Mouse (Mus musculus) R1 (cell line): Measurements from ENCODE around the gene Spon2.

Experiments used
- DNase-seq: peaks from one replicate; pipeline ENCODE4 v3.0.0-alpha.2; 2018; ENCODE audit warnings: low read depth, low spot score

Gene Spon2

DNA sequence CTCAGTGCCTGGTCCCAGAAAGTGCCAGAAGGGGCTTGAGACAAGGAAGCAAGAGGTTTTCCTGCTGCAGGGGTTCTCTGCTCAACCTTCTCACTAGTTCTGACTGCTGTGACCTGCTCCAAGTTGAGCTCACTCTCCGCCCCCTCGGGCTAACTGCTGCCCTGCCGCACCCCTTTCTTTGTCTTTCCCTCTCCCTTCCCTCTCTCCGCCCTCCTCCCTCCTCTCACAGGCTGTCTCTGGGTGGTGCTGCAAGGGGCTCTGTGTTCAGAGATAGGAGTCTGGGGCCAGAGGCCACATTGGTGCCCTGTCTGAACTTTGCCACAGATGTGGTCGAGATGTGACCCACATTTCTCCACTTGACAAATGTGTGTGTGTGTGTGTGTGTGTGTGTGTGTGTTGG, at the start of gene Spon2:
Gene Spon2, minus strand, starts transcription at position 375 of the 400 bp plus-strand sequence.
- DNase-seq, result peak; percentile 54

DNA sequence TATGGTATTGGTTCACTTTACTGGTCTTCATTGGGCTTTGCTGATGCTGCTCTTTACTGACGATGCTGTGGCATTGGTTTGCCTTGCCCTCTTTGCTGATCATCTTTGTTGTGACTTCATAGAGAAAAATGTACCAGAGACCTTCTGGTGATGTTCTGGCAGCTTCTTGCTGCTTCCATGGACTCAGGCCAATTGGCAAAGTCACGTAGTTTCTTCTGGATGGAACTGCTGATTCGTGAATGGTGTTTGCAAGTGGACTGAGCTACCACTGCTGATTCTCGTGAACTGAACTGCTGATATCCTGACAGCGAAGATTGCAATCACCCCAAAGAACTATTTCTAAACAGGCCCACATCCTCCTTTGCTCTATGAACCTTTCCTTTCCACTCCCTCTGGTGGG, 36.2 kb upstream of the Spon2 start:
- no peak for DNase-seq

DNA sequence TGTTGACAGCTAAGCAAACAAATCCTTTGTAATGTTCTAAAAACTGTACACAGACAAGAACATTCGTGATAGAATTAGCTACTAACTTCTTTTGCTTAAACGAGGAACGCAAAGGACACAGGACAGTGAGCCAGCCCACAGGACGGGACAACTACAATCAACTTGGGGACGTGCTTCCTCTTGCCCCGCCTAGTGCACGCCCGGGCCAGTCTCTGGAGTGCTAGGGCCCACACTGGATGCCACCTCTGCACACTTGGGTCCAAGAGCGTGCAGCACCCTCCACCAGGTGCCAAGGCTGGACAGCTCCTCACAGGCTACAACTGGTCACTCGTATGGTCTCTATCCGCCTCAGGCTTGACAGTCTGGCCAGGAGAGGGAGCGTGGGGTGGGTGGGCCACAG, 29.9 kb upstream of the Spon2 start:
- DNase-seq, result no peak

DNA sequence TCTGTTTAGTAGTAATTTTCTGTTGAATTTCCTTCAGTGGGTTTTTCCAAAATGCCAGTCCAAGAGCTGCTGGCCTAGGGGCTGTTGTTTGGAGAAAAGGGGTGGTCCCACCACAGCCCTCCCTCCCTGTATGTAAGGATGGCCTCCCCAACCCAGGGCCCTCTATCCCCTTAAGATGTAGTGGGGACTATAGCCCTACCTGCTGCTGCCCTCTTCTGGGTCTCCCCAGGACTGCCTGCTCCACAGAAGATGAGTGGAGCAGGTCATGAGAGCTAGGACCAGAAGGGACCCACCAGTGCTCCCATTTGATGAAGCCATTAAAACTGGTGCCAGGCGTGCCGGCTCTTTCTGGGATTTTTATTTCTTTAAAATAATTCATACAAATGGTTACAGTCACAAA, 29.1 kb upstream of the Spon2 start:
- no peak for DNase-seq

DNA sequence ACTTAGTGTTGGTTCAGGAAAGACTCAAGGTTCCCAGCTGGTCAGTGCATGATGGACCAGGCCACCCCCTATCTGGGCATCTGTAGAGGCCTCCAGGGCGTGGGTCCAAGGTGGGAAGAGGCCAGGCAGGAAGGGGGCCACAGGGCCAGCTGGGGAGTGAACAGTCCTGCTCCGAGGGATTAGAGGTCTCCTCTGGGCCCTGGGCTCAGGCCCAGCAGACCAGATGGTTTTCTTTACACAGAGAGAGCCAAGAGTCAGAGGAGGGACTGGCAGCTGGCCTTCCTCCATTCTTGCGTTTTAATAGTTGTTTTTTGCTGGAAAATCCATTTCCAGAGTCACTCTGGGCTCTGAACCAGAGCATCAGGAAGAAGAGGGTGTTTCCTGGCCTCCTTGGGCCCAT, 27.4 kb upstream of the Spon2 start:
- no peak for DNase-seq

DNA sequence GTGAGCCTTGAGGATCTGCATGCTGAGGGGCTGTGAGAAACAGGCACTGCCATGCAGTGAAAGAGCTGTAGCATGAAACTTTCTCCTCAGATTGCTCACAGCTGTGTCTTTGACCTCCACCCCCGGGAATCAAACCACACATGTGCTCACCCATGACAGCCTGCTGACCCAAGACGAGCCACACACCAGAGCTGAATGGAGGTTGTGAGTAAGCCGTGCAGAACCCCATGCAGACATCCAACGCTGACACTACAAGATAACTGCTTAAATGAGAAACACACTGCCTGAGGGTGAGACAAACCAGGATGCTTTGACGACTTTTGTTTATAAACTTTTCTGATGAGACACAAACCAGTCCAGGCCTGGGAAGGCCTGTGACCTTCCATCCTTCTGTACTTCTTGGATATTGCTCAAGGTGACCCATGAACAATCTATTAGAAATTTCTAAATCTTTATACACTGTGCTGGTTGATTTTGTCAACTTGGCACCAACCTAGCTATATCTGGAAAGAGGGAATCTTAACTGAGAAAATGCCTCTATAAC, 26.2 kb upstream of the Spon2 start:
- no peak for DNase-seq

DNA sequence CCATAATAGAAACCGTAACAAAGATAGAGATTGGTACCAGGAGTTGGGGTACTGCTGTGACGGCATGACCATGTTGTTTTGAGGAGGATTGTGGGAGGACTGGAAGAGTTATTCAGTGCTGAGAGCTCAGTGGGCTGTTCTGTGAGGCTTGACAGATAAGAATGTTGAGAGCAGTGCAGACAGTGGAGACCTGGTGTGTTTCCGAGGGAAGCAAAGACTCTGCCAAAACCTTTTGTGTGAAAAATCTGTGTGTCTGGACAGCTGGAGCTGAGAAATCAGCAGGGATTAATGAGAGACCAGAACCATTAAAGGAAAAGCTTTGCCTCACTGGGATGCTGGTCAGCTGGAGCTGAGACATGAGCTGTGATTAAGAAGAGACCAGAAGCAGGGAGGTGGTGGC, 21.7 kb upstream of the Spon2 start:
- DNase-seq, result no peak

DNA sequence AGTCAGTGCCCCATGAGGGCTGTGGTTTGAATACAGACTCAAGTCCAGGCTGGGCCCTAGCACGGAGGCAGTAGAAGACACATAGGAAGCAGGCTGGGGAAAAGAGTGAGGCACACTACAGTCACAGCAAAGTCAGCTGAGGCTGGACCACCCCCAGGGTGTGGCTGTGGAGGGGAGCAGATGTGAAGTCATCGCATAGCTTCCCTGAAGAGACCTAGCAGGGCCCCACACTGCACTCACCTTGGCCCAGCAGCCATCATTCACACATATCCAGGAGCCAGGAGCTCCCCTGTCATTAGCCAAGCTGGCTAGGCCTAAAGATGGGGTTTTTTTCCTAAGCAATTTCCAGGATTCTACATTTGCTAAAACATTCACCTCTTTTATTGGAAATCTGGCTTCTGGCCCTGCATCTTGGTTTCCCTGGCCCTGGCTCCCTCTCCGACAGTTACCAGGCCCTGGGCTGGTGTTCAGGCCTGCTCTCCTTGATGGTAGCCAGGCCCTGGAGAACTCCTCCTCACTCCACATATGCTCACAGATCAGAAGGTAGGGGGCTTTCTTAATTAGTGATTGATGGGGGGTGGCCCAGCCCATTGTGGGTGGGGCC, 21.0 kb upstream of the Spon2 start:
- no peak for DNase-seq

DNA sequence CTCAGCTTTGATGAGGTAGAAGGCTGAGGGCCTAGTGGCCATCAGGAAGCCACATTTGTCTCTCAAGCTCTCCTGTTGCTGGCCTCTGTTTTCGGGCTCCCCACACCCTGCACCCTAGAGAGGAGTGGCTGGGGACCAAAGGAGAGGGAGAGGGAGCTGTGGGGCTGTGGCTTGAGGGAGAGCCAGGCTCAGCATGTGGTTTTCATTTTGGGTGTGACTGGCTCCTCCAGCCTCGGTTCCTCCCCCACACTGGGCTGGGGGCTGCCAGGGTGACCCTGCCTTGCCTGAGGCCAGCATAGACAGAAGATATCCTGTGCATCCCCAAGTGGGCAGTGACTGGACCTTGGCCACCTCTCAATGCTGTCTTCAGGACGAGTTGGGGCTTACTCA, 20.0 kb upstream of the Spon2 start:
- no peak for DNase-seq

DNA sequence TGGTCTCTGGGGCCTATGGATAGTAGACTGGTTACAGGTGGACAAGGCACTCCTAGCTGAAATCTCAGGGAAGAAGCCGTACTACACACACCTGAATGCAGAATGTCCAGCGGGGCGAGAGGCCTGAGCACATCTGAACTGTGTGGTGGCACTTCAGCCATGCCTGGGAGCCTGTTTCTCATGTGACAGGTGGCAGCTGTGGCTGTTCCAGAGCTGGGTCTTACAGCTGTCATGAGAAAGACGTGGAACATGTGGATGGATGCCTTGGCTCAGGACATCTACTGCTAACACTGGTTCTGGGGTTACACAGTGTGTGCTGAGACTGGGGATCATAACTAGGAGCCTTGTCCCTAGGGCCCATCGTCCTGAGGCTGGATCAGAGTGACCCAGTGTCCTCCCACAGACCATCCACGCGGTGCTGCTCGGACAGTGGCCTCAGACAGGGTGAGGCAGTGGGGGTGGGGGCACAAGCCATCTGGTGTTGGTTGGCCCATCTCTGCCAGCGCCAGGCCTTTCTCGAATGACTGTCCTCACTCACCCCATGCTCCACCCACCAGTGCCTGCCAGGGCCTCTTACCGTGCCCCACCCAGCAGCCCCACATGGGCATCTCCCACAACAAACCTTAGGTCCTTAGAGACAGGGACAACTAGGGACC, 19.5 kb upstream of the Spon2 start:
- no peak for DNase-seq

DNA sequence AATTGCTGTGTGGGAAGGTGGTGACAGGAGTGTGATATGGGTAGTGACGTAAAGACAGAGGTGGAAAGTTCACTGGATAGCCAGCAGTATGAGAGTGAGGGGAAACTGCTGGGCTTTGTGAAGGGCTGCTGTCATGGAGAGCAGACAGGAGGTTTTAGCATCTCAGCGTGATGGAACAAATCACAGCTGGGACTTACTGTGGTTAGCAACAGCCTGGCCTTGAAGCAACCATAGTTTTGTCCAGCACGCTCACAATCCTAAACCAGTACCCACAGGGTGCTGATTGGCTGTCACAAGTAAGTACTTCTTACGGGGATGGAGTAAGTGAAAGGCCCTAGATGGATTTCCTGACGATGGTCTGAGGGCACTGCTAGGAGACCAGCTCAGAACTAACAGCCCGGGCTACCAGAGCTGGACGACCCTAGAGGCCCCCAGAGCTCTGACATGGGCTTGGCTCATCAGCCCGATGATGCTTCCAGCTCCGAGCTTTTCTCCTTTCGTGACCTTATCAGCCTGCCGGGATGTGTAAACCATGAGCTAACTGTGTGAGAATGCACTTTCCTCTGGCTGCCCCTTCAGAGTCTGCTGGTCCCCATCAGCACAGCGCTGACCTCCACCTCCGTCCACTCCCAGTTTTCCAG, 16.3 kb upstream of the Spon2 start:
- DNase-seq, result no peak

DNA sequence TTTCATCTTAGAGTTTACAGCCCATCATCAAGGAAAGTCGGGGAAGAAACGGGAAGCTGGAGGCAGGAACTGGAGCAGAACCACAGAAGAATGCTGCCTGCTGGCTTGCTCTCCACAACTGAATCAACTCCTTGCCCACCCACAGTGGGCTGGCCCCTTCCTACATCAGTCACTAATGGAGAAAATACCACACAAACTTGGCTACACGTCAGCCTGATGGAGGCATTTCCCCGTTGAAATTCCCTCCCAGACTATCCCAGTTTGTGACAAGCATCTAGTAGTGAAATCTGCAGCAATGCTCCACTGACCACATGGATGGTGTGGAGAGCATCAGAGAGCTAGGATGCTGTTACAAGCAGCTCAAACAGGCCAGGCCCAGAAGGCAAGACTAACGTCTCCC, 14.5 kb upstream of the Spon2 start:
- DNase-seq, result no peak

DNA sequence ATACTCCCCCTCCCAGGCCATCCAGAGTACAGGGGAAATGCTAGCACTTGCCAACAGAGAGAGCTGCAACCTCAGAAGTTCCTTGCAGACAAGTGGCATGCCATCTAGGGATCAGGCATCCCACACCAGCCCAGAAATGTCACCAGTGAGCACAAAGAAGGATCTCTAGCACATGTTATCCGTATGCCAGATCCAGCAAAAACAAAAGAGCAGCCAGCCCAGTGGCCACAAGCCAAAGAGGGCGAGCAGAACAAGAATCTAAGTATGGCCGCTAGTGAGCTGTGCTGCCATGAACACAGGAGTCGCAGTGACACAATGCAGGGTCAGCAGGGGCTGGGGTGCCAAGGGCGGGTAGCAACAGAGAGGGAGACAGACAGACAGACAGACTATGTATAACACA, 12.0 kb upstream of the Spon2 start:
- no peak for DNase-seq

DNA sequence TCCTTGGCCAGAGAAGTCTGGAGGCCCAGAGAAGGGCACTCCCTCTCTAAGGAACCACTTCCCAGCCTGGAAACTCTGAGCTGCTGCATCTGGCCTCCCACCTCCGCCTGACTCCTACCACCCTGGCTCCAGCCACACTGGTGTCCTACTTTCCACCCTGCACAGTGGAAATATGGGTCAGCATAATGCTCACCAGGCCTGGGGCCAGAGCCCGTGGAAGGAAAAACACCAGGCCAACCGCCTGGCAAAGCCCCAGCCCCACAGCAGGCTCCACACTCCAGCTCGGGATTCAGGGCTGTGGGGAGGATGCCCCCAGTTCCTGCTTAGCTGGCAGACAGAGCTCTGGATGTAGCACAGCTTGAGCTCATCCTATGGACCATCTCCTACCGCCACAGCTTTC, 10.2 kb upstream of the Spon2 start:
- no peak for DNase-seq

DNA sequence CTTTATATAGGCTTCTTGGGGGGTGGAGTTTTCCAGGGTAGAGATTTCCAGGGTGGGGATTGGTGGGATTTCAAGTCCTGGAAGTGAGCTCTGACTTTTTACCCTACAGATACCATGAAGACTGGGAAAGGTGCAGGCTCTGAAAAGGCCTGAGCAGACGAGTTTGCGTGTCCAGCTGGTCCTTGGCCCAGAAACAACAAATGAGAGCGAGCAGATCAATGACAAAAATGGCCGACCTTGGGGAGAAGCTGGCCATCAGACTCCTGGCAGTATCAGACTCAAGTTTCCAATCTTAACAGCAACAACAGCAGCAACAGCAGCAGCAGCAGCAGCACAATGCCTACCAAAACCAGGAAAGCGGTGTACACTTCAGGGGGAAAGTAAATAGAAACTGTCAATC, 7.4 kb upstream of the Spon2 start:
- no peak for DNase-seq

DNA sequence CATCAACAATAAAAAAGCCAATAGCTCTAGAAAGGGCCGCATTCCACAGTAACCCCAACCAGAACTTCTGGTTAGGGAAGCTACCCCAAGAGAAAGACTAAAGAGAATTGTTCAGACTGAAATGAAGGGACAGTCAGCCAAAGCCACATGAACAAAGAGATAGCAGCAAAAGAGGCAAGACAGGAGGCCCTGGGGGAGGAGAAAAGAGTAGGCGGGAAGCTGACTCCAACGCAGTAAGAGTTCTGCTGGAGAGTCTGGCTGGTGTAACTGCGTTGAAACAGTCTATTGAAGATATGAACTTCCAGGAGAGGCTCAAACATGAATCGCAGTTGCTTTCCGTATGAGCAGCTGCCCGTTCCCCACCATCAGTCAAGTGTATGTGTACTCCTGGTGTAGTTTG, 6.2 kb upstream of the Spon2 start:
- no peak for DNase-seq

DNA sequence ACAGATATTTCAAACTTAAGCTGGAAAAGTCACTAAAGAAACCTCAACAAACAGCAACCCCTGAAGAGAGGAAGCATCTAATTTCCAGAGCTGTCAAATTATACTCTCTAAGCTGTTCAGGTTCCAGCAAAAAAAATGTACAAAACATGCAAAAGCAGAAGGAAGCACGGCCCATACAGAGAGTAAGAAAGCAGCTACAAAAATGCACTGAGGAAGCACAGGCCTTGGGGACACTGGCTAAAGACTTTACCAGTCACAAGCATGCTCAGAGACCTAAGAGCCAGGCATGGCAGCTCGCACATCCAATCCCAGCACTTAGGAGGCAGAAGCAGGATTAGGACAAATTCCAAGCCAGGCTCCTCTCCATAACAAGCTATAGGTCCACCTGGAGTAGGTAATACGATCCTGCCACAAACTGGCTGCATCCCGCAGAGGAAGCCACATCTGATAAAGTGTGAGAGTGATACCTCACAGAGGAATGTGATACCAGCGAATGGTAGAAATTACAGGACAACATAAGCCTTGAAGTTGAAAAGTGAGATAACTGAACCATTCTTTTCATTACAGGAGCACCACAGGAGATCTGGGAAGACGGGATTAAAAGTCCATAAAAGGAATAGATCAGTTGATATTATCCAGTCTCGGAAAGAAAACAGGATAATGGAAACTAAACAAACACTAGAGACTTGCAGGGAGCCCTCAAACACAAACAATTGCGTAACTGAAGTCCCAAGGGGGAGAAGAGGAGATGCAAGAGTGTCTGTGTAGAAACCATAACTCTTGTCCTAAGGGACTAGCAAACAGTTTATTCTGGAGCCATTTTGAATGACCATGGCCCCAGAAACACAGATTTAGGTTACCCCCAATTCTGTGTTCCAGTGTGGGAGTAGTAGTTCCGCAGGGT, 4.8 kb upstream of the Spon2 start:
- DNase-seq, result no peak

DNA sequence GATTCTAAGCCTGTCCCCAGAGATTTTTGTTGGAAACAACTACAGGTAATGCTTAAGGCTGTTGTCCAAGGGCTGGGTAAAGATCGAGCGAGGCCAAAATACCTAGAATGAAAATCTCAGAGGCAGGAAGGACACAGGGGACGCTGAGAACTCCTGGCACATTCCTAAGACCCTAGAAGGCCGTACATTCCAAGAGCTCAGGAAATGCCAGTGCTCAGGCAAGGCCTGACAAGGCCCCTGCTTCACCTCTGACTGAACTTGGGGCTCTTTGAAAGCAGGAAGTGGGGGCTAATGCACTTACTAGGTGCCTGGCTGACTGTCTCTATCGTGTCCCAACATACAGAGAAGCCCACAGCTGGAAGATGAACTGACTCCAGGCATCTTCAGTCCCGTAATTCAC, 4.1 kb upstream of the Spon2 start:
- no peak for DNase-seq

DNA sequence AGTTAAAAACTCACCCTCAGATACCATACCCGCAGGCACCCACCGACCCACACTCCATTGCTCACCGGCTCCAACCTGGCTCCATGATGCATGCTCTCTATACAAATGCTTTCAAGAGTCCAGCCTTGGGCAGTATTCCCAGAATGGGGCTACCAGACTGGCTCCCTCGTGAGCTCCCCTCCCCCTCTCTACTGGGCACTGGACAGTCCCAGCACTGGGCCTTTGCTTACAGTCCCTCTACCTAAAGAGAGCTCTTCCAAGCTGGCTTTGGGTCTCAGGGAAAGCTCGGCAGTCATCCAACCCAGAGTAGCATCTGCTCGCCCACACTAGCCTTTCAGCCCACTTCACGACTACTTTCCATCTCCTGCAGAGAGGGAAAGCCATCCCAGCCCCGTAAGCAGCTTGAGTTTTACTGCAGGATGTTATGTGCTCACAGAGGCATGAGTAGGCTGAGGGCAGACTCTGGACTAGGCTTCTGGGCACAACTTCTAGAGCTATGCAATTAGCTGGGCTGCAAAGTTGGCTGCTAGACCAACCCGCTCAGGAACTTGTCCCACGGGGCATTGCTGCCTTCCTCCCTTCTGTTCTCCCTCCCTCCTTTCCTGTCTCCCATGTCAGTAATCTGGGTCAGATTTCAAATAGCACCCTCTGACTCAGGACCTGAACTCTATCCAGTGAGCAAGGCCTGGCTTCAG, 2.2 kb upstream of the Spon2 start:
- no peak for DNase-seq

DNA sequence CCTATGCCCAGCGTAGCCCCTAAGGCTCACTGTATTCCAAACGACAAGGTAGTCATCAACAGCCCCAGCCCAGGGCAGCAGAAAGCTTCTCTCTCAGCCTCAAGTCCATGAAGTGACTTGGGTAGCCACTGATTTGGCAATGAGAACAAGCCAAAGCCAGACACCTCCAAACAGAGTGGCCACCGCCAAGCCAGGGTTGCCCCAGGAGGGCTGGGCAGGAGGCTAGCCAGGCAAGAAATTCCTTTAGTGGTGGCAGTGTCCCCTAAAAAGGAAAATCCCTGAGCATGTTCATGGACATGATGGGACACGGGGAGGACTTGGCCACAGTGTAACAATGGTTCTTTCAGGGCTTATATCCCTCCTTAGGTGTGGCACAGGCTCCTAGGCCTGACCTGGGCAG, 1.6 kb upstream of the Spon2 start:
- no peak for DNase-seq

DNA sequence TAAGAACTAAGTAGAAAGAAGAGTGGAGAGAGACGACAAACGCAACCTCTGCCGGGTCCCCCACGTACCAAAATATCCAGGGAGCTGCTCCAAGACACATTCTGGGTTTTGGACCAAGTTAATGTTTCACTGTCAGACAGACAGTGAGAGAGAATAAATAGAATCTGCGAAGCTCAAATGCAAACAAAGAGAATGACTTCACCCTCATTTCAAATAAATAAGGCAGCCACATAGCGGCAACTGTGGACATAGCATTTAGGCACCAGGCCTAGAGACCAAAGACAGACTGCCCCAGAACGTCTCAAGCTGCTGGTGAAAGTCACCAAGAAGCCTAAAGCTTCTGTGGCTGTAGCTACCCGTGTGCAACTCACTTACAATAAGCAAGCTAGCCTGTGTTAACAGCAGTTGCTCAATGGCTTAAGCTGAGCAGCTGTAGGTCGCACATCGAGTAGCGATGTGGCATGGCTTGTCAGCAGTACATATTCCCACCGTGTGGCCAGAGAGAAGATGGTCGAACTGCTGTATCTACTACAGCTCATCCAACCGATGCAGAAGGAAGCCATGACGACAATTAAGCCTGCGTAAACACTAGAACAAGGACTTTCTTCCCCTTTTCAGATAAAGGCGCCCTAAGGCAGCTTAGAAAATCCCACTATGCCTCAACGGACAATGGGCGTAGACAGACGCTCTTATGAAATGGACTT, 643 bp upstream of the Spon2 start:
- DNase-seq, result no peak
